Mouse (Mus musculus): Measurements from ENCODE around the gene Olfr1220. TPM values are rescaled to one million over a fixed set of nuclear protein-coding genes. Genes with fewer than 3 reads are reported as not detected.

Gene Olfr1220
- total RNA-seq (2021) = not detected
- polyA plus RNA-seq (2012; rRNA removed) = not detected in 2 replicates
- long read RNA-seq = 0 reads

GRCm38 (mm10) chr2:89106735-89107134, at the start of gene Olfr1220:
Gene Olfr1220 (minus strand): TSS chr2:89106835.
- no peak for DNase-seq

GRCm38 (mm10) chr2:89151460-89151859, 44.8 kb upstream of the Olfr1220 start, which contains the start of gene Olfr1223:
Gene Olfr1223 (minus strand): TSS chr2:89151560.
- intact Hi-C loops (cut with DNase I) = no loop called here
- Histone ChIP-seq H3K79me2 (replicated peaks; ENCODE audit: control insufficient read depth, insufficient read depth, low read length) (no peaks in the 10 kb centered on the region), H3K27ac (no peak within 1 kb of the TSS), H3K4me3 (no peak within 1 kb of the TSS), H3K4me1 (ENCODE audit: control insufficient read depth, insufficient read depth, low read length) (no peaks in the 10 kb centered on the region), H3K9ac (ENCODE audit: low read depth, low read length) (no peak within 1 kb of the TSS), H3K36me3 (ENCODE audit: control insufficient read depth, insufficient read depth, low read length) (no peaks in the 10 kb centered on the region), H3K27me3 (ENCODE audit: control insufficient read depth, insufficient read depth, low read length) (no peaks in the 10 kb centered on the region)
- whole genome bisulfite sequencing = 46% methylated on average over 1 of the region's 1 CpGs
- no peak for DNase-seq
- TF ChIP-seq EP300 (IDR thresholded peaks at IDR 0.05; ENCODE audit: insufficient read depth, low read depth, low read length) = no peak
- TF ChIP-seq POLR2A (IDR thresholded peaks at IDR 0.05; ENCODE audit: insufficient read depth, low read depth, low read length) = no peak
- no peak for TF ChIP-seq CTCF (IDR thresholded peaks at IDR 0.05)

More at GRCm38 (mm10) chr2:89106735-89107134, at the start of gene Olfr1220:
- 58% methylated on average over 3 of the region's 3 CpGs for WGBS
- no peaks in the 10 kb centered on the region for H3K36me3 ChIP-seq (ENCODE audit: control insufficient read depth, insufficient read depth, low read length)
- no peak within 1 kb of the TSS for H3K4me3 ChIP-seq
- H3K79me2 ChIP-seq (replicated peaks; ENCODE audit: control insufficient read depth, insufficient read depth, low read length) = no peaks in the 10 kb centered on the region
- no peak for TF ChIP-seq POLR2A (IDR thresholded peaks at IDR 0.05; ENCODE audit: insufficient read depth, low read depth, low read length)
- no peak for TF ChIP-seq EP300 (IDR thresholded peaks at IDR 0.05; ENCODE audit: insufficient read depth, low read depth, low read length)
- TF ChIP-seq CTCF (IDR thresholded peaks at IDR 0.05) = no peak
- no peak within 1 kb of the TSS for H3K9ac ChIP-seq (ENCODE audit: low read depth, low read length)
- H3K27ac ChIP-seq = no peak within 1 kb of the TSS
- intact Hi-C loops (cut with DNase I) = no loop called here
- H3K4me1 ChIP-seq (ENCODE audit: control insufficient read depth, insufficient read depth, low read length) = no peaks in the 10 kb centered on the region
- H3K27me3 ChIP-seq (ENCODE audit: control insufficient read depth, insufficient read depth, low read length) = no peaks in the 10 kb centered on the region

DNA sequence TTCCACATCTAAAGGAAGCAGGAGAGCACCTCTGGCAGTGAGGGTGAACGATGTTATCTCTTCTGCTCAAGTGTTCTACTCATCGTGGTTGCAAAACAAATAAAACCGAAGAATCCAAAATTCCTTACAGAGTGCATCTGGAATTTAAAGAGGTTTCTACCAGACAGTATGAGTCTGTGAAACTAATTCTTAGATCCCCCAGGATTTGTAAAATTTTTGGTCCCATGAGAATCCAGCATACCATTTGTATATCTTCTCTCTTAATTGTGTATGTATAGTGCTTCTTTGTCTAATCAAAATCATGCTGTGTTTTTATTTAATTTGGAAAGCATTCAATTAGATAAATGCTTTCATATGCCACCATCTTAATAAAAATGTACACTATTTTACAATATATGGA, 26.3 kb upstream of the Olfr1220 start, which contains the start of gene Olfr1222:
Gene Olfr1222, minus strand, starts transcription at position 101 of the 400 bp plus-strand sequence.
- DNase-seq = no peak
- no peak within 1 kb of the TSS for H3K27ac ChIP-seq
- intact Hi-C loops (cut with DNase I) = no loop called here

DNA sequence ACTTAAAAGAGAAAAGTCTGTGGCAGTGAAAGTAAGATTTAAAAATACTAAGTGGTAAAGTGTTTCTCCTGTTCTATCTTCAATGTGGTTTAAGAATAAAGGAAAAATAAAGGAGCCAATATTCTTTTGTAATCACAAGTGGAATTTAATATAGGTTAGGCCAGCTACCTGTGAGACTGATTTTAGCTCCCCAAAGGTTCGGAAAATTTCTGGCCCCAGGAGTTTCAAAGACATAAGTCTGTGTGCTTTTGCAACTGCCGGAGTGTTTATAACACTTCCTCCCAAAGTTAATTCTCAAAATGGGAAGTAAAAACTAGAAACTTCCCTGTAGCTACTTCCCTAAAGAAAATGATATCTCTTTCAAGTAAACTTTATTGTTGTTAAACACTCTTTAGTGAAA, 10.5 kb upstream of the Olfr1220 start, which contains the start of gene Olfr1221:
Gene Olfr1221, minus strand, starts transcription at position 101 of the 400 bp plus-strand sequence.
- intact Hi-C loops (cut with DNase I) = no loop called here
- no peak within 1 kb of the TSS for H3K27ac ChIP-seq
- 74% methylated on average over 2 of the region's 2 CpGs for WGBS
- TF ChIP-seq POLR2A (IDR thresholded peaks at IDR 0.05; ENCODE audit: insufficient read depth, low read depth, low read length) (no peak), EP300 (IDR thresholded peaks at IDR 0.05; ENCODE audit: insufficient read depth, low read depth, low read length) (no peak), CTCF (IDR thresholded peaks at IDR 0.05) (no peak)
- H3K27me3 ChIP-seq (ENCODE audit: control insufficient read depth, insufficient read depth, low read length) = no peaks in the 10 kb centered on the region
- DNase-seq = no peak
- no peak within 1 kb of the TSS for H3K9ac ChIP-seq (ENCODE audit: low read depth, low read length)
- H3K4me3 ChIP-seq = no peak within 1 kb of the TSS
- no peaks in the 10 kb centered on the region for H3K36me3 ChIP-seq (ENCODE audit: control insufficient read depth, insufficient read depth, low read length)
- H3K4me1 ChIP-seq (ENCODE audit: control insufficient read depth, insufficient read depth, low read length) = no peaks in the 10 kb centered on the region
- no peaks in the 10 kb centered on the region for H3K79me2 ChIP-seq (replicated peaks; ENCODE audit: control insufficient read depth, insufficient read depth, low read length)

More for the DNA sequence above, 26.3 kb upstream of the Olfr1220 start, which contains the start of gene Olfr1222:
- TF ChIP-seq EP300 (IDR thresholded peaks at IDR 0.05; ENCODE audit: insufficient read depth, low read depth, low read length) = no peak
- TF ChIP-seq CTCF (IDR thresholded peaks at IDR 0.05) = no peak
- no peak for TF ChIP-seq POLR2A (IDR thresholded peaks at IDR 0.05; ENCODE audit: insufficient read depth, low read depth, low read length)
- Histone ChIP-seq H3K36me3 (ENCODE audit: control insufficient read depth, insufficient read depth, low read length) (no peaks in the 10 kb centered on the region), H3K9ac (ENCODE audit: low read depth, low read length) (no peak within 1 kb of the TSS), H3K4me3 (no peak within 1 kb of the TSS), H3K27me3 (ENCODE audit: control insufficient read depth, insufficient read depth, low read length) (no peaks in the 10 kb centered on the region), H3K4me1 (ENCODE audit: control insufficient read depth, insufficient read depth, low read length) (no peaks in the 10 kb centered on the region), H3K79me2 (replicated peaks; ENCODE audit: control insufficient read depth, insufficient read depth, low read length) (no peaks in the 10 kb centered on the region)
- 23% methylated on average over 3 of the region's 3 CpGs for whole genome bisulfite sequencing

DNA sequence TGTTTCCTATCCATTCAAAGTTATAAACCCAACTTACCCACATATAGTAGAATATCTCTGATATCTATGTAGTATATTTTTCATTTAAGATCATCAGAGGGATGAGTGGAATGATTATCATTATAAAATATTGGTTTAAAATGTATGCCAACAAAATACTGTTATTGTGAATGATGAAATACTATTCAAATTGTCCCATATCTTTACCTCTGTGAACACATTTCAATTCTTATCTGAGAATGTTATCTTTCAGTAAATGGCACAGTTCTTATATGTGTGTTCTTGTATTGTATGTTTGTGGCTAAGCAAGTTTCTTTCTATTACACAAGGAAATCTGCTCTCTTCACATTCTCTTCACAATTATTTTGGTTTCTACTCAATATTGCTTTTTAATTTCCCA, 984 bp downstream of the Olfr1220 start:
- Histone ChIP-seq H3K4me1 (ENCODE audit: control insufficient read depth, insufficient read depth, low read length) (no peaks in the 10 kb centered on the region), H3K79me2 (replicated peaks; ENCODE audit: control insufficient read depth, insufficient read depth, low read length) (no peaks in the 10 kb centered on the region), H3K4me3 (no peak overlapping the region), H3K36me3 (ENCODE audit: control insufficient read depth, insufficient read depth, low read length) (no peaks in the 10 kb centered on the region), H3K27me3 (ENCODE audit: control insufficient read depth, insufficient read depth, low read length) (no peaks in the 10 kb centered on the region), H3K27ac (no peak overlapping the region), H3K9ac (ENCODE audit: low read depth, low read length) (no peak overlapping the region)
- no peak for DNase-seq
- intact Hi-C loops (cut with DNase I) = no loop called here
- TF ChIP-seq POLR2A (IDR thresholded peaks at IDR 0.05; ENCODE audit: insufficient read depth, low read depth, low read length) = no peak

- H3K4me1 ChIP-seq (ENCODE audit: control insufficient read depth, insufficient read depth, low read length) = no peaks in the 10 kb centered on the region
- H3K79me2 ChIP-seq (replicated peaks; ENCODE audit: control insufficient read depth, insufficient read depth, low read length) = no peaks in the 10 kb centered on the region; the same call in 1 of the 2 replicates
- DNase-seq = no peak
- no peak overlapping the region for H3K9ac ChIP-seq (ENCODE audit: low read depth, low read length)
- no peak overlapping the region for H3K27ac ChIP-seq
- H3K27me3 ChIP-seq (ENCODE audit: control insufficient read depth, insufficient read depth, low read length) = peaks cover 2% of the 10 kb centered on the region; the same call in 1 of the 2 replicates
- H3K4me3 ChIP-seq = no peak overlapping the region
- no peaks in the 10 kb centered on the region for H3K36me3 ChIP-seq (ENCODE audit: control insufficient read depth, insufficient read depth, low read length)
- intact Hi-C loops (cut with DNase I) = no loop called here
- TF ChIP-seq EP300 (IDR thresholded peaks at IDR 0.05; ENCODE audit: insufficient read depth, low read depth, low read length) = no peak
- no peak for TF ChIP-seq POLR2A (IDR thresholded peaks at IDR 0.05; ENCODE audit: insufficient read depth, low read depth, low read length)
- TF ChIP-seq CTCF (IDR thresholded peaks at IDR 0.05) = no peak
- 97% methylated on average over 1 of the region's 1 CpGs for WGBS
Measured at GRCm38 (mm10) chr2:89093848-89094247, 12.8 kb downstream of the Olfr1220 start.

All from heart, adult 2 months (tissue).